Mouse (Mus musculus): ENCODE data around the gene Plod1. TPM values are rescaled to one million over a fixed set of nuclear protein-coding genes. Genes with fewer than 3 reads are reported as not detected.

Gene Plod1
- total RNA-seq, 2 experiments from 2014 or later, result 7.0 to 9.0 TPM

- no peak for ATAC-seq (replicated peaks; ENCODE audit: poor library complexity, severe bottlenecking)
Observed at GRCm38 (mm10) chr4:147862051-147862450, 74.5 kb downstream of the Plod1 start.

Other genes starting within 250 kb of the Plod1 start
- 0.34 TPM in 1 of 2 replicates, not detected in the other for gene Zfp534, start 234.2 kb downstream of the Plod1 start, total RNA-seq (2014; fragmentation: Nextera tagmentation)
- not detected in 2 replicates for gene Zfp534, start 234.2 kb downstream of the Plod1 start, total RNA-seq (2017)
- gene Zfp984, start 127.0 kb downstream of the Plod1 start, total RNA-seq (2014; fragmentation: Nextera tagmentation), result 30.4 and 34.9 TPM in 2 replicates
- gene Zfp984, start 127.0 kb downstream of the Plod1 start, total RNA-seq (2017), result 31.6 and 37.0 TPM in 2 replicates
- 15.2 and 18.2 TPM in 2 replicates for gene Zfp933, start 88.4 kb downstream of the Plod1 start, total RNA-seq (2014; fragmentation: Nextera tagmentation)
- 8.5 and 10.4 TPM in 2 replicates for gene Zfp933, start 88.4 kb downstream of the Plod1 start, total RNA-seq (2017)
- 45.9 and 58.8 TPM in 2 replicates for gene Miip, start 68.0 kb downstream of the Plod1 start, total RNA-seq (2014; fragmentation: Nextera tagmentation)
- gene Miip, start 68.0 kb downstream of the Plod1 start, total RNA-seq (2017), result 33.8 and 36.0 TPM in 2 replicates
- 7.1 TPM in 1 of 2 replicates, not detected in the other for gene Fv1, start 67.8 kb downstream of the Plod1 start, total RNA-seq (2014; fragmentation: Nextera tagmentation)
- gene Fv1, start 67.8 kb downstream of the Plod1 start, total RNA-seq (2017), result 13.5 and 16.2 TPM in 2 replicates
- gene Mfn2, start 32.1 kb downstream of the Plod1 start, total RNA-seq (2014; fragmentation: Nextera tagmentation), result 34.4 and 38.9 TPM in 2 replicates
- gene Mfn2, start 32.1 kb downstream of the Plod1 start, total RNA-seq (2017), result 30.2 and 32.6 TPM in 2 replicates
- gene 2510039O18Rik, start 4.1 kb upstream of the Plod1 start, total RNA-seq (2014; fragmentation: Nextera tagmentation), result 28.6 and 32.6 TPM in 2 replicates
- 33.6 and 45.4 TPM in 2 replicates for gene 2510039O18Rik, start 4.1 kb upstream of the Plod1 start, total RNA-seq (2017)
- not detected in 2 replicates for gene Nppb, start 49.0 kb upstream of the Plod1 start, total RNA-seq (2014; fragmentation: Nextera tagmentation)
- not detected in 2 replicates for gene Nppb, start 49.0 kb upstream of the Plod1 start, total RNA-seq (2017)
- gene Nppa, start 64.0 kb upstream of the Plod1 start, total RNA-seq (2014; fragmentation: Nextera tagmentation), result not detected in 2 replicates
- not detected in 2 replicates for gene Nppa, start 64.0 kb upstream of the Plod1 start, total RNA-seq (2017)
- gene Clcn6, start 102.1 kb upstream of the Plod1 start, total RNA-seq (2014; fragmentation: Nextera tagmentation), result 7.4 and 9.1 TPM in 2 replicates
- gene Clcn6, start 102.1 kb upstream of the Plod1 start, total RNA-seq (2017), result 1.3 and 4.3 TPM in 2 replicates
- 5.4 and 7.6 TPM in 2 replicates for gene Mthfr, start 102.3 kb upstream of the Plod1 start, total RNA-seq (2014; fragmentation: Nextera tagmentation)
- gene Mthfr, start 102.3 kb upstream of the Plod1 start, total RNA-seq (2017), result 2.7 and 9.0 TPM in 2 replicates
- gene Agtrap, start 151.3 kb upstream of the Plod1 start, total RNA-seq (2014; fragmentation: Nextera tagmentation), result 28.5 and 30.0 TPM in 2 replicates
- 28.2 and 30.8 TPM in 2 replicates for gene Agtrap, start 151.3 kb upstream of the Plod1 start, total RNA-seq (2017)
- 27.7 and 36.6 TPM in 2 replicates for gene Mad2l2, start 193.6 kb upstream of the Plod1 start, total RNA-seq (2014; fragmentation: Nextera tagmentation)
- 4.3 and 10.0 TPM in 2 replicates for gene Mad2l2, start 193.6 kb upstream of the Plod1 start, total RNA-seq (2017)
- gene Draxin, start 193.9 kb upstream of the Plod1 start, total RNA-seq (2014; fragmentation: Nextera tagmentation), result not detected in 2 replicates
- 0.05 TPM in 1 of 2 replicates, not detected in the other for gene Draxin, start 193.9 kb upstream of the Plod1 start, total RNA-seq (2017)
- 19.1 and 33.4 TPM in 2 replicates for gene Fbxo6, start 215.4 kb upstream of the Plod1 start, total RNA-seq (2014; fragmentation: Nextera tagmentation)
- 5.6 and 13.8 TPM in 2 replicates for gene Fbxo6, start 215.4 kb upstream of the Plod1 start, total RNA-seq (2017)
- 2.0 and 2.8 TPM in 2 replicates for gene Fbxo44, start 223.7 kb upstream of the Plod1 start, total RNA-seq (2014; fragmentation: Nextera tagmentation)
- gene Fbxo44, start 223.7 kb upstream of the Plod1 start, total RNA-seq (2017), result 0.26 and 2.1 TPM in 2 replicates
- gene Fbxo2, start 223.9 kb upstream of the Plod1 start, total RNA-seq (2014; fragmentation: Nextera tagmentation), result not detected in 2 replicates
- not detected in 2 replicates for gene Fbxo2, start 223.9 kb upstream of the Plod1 start, total RNA-seq (2017)